Mouse (Mus musculus) urinary bladder, postnatal 4 days (tissue): ENCODE results near the gene Tinagl1.

ENCODE experiments used
- DNase-seq, 2 experiments: peaks; one replicate each; pipeline ENCODE4 v3.0.0; 2021 to 2022; ENCODE audit warnings: low spot score in 2 of 2

The Tinagl1 gene

DNA sequence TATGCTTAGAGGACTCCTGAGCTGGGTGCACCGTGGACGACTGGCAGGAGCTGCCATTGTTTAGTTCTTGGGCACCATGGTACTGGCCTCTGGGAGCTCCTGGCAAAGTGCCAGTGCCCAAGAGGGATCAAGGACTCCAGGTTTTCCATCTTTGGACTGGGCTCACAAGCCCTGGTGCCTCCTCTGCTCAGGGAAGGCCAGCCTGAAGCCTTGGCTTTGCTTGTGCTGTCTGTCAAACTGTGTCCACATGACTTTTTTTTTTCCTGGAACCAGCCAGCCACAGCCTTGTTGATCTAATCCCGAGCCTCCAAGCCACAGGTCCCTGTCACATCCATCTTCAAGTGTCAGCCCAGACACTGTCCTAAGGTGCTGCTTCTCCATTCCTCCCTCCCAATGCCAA is 33.1 kb downstream of the Tinagl1 start:
- no peak for DNase-seq

DNA sequence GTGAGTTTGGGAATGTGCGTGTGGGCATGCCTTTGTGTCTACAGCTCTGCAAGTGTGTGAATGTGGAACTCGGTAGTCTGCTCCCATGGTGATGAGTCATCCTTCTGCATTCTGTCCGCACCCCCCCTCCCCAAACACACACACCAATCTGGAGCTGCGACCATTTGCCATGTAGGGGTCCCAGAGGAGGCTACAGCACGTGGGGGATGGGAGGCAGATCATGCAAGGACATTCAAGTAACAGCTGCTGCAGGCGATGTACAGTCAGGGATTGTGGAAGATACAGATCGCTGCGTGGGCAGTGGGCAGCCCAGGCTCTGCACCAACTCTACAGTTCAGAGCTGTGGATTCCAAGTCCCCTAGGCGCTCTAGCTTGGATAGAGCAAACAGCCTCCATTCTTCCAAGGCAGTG is 33.9 kb downstream of the Tinagl1 start:
- no peak for DNase-seq

DNA sequence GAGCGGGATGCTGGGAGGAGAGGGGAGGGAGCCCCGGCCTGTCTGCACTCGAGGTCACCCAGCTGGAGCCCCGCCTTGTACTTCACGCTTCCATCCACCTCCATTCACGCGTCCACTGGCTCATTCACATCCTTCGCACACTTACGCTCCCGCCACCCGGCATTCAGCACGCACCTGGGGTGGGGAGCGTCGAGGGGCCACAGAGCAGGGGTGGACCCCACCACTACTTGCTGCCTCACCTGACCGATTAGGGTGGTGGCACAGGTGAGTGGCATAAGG is 35.8 kb downstream of the Tinagl1 start, which contains the start of gene Hcrtr1:
Gene Hcrtr1 (minus strand): TSS at position 146 of the 279 bp plus-strand sequence.
- no peak for DNase-seq

DNA sequence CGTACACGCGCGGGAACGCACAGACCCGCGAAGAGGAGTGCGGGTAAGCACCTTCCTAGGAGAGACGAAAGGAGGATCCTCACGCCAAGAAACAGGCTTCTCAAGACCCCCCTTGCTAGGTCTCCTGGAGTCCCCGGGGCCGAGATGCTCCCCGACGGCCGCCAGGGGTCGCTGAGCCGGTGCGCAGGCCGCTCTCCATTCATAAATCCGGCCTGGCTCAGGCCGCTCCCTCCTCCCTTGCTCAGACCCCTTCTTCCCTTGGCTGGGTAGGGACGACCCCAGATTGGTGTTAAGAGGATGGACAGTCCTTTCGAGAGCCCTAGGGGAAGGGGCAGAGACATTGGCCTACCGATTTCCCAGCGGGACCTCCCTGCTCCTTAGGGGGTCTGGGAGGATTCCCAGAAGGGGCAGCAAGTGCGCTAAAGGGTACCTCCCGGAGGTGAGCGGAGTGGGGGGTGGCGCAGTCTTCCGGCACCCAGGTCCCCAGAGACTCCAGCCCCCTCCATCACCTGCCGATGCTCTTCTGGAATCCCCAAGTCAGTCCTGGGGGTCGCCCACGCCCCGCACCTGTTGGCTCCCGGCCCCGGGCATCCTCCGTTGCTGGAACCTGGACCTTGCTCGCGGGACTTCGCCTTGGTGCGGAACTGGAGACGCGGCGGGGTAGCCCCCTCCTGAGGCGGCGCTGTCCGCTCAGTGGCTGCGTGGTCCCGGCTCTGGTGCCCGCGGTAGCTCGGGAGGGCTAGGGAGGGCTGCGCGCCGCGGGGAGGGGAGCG is 36.3 kb downstream of the Tinagl1 start:
- peak; percentile 65 to 77 for DNase-seq

DNA sequence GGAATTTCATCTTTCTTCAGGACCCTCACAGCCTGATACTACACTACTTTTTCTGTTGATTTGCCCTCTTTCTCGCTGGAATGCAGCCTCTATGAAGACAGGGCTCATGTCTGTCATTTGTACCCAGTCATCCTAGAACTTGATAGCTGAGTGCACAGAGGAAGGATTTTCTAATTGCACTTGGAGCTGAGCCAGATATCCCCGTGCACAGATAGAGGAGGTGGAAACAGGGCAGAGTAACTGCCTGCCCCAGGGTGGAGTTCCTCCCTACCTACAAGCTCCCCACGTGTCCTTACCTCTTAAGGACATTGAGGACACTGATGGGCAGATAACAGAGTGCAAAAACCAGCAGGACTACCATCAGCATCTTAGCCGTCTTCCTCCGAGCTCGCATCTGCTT is 41.5 kb downstream of the Tinagl1 start:
- DNase-seq = no peak

DNA sequence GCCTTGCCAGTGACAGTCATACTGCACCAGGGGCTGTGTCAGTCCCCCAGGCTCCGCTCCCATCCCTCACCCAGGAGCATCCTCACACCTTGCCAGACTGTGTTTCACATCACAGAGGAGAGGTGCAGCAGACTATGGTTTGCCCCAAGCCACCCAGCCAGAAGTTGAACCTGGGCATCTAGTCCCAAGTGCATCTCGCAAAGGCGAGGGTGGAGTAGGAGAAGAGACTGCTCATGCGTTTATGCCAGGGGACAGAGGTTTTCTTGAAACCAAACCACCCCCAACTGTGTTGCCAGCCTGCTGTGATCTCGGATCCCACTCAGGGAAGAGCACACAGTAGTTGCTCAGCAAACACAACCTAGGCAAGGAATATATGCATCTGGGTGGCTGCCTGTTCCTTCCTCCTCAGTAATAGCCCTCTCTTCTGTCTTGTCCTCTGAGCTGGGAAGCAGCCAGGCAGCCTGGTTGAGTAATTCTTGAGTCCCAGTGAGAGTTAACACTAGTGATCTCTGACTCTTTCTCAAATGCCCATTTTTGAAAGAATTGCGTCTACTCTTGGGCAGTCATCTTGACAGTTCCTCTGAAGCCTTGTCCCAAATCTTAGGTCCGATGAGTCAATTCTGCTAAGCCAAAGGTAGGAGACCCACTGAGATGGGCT is 43.3 kb downstream of the Tinagl1 start:
- DNase-seq = no peak

DNA sequence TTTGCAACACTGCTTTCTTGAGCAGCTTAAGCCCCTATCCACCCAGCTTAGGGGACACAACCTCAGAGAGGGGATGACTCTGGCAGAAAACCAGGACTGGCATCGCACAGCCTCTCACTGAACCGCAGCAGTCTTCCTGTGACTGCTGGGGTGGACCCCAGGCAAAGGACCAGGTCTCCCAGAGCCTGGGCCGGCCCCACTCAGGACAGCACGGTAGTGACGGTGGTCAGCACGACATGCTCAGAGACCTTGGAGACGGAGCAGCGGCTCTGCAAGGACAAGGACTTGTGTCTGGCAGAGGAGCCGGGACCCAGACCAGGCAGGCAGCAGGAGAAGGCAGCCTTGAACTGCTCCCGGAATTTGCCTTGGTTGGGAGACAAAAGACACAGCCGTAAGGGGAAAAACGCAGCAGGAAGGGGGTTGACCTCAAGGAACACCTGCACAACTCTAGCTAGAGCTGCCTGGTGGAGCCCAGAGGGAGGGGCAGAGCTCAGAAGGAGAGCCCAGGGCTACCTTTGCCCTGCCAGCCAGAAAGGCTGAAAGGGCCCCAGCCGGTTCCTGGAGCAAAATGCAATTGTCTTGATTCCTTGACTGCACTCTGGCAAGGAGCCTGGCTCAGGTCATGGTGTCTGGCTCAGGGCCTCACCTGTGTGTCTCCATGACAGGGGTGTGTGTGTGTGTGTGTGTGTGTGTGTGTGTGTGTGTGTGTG is 44.1 kb downstream of the Tinagl1 start:
- peak in 1 of 2 experiments; percentile 59 for DNase-seq

DNA sequence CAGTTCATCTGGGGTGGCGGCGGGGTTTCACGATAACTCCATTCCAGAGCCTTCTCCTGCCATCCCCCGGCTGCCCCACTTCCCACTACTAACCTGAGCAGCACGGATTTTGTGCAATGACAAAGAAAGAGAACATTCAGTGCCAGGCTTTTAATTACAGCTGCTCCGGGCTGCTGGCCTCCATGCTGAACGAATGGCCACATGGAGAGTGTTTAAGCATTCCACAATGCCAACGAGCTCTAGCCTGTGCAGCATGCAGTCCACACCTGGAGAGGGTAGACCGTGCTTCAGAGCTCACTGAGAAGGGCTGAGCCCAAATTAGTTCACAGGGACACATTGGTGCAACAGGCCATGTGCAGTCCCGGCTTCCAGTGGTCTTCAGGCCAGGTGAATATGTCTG is 44.8 kb downstream of the Tinagl1 start:
- no peak for DNase-seq

DNA sequence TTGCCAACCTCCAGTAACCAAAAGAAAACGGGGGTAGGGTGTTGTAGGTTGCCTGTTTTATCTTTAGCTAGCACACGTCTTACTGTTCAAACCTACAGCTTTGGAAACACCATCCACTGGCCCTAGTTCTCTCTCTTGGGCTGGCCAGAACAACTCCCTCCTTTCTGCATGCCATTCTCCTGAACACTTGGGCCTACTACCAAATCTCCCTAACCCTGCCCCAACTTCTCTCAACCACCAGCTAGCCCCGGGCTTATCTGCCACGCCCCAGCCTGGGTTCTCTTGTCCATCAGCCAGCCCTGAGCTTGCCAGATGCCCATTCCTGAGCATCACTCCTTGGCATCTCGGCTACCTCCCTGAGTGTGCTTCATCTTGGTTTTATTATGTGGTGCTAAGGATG is 46.0 kb downstream of the Tinagl1 start:
- no peak for DNase-seq

DNA sequence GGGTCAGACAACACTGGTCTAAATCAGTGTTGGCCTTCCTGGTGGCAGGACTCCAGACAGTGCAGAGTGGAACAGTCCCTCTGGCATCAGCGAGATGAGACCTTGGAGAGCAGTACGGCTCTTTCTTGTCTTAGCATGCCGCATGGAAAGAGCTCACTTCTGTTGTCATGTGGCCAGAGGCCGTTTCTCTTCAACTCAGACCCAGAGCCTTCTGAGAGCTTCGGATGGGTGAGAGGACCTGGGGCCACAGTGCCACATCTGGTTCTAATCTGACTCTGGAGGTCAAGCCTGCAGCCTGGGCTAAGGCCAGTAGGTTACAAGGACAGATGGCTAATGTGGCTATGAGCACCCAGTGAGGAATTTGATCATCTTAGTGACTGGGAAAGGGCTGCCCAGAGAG is 49.0 kb downstream of the Tinagl1 start:
- DNase-seq = no peak

DNA sequence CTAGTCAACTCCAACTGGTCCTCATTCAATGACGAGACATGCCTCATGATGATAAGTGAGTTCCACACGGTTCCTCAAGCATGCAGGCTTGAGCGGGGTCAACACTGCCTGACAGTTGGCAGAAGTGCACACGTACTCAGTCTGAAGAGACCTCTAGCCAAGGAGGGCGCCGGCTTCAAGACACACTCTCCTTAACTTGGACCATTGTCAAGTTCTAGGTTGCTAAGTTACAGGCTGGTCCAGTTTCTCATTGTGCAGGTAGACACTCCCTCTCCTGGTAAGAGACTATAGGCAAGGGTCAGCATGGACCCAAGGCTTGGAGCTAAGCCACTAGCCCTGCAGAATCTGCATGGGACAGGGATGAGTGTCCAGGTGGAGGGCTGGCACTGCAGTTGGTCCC is 49.8 kb downstream of the Tinagl1 start:
- DNase-seq = no peak

DNA sequence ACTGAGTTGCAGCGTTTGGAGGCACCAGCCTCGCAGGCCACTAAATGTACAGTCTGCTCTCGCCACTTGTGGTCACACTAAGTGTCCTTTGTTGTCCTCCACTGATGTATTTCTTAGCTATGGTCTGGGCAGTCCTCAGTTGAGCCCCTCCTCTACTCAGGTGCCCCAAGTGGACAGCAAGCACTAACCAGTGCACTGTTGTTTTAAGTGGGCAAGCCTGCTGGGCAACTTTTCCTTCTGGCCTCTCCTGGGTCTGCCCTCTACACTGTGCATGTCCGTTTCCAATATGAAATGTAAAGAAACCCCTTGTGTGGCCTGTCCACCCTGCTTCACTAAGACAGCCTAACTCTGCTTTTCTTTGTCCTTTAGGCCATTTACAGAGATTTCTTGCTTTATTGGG is 50.8 kb downstream of the Tinagl1 start:
- DNase-seq = no peak

DNA sequence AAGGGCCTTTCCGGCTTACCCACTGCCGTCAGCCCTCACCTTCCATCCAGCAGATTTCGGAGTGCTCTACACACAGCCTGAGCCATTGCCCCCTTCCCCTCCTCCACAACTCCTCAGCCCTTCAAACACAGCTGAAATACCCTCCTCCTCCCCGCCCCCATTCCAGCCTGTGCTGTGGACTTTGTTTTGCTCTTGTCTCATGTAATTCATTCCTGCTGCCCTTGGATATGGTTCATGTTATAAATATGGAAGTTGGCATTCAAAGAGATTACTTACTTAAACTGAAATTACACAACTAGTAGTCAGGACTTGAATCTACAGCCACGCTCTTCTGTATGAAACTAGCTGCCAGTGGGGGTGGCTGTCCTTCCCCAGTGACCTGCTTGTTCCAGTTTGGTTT is 51.9 kb downstream of the Tinagl1 start:
- no peak for DNase-seq

DNA sequence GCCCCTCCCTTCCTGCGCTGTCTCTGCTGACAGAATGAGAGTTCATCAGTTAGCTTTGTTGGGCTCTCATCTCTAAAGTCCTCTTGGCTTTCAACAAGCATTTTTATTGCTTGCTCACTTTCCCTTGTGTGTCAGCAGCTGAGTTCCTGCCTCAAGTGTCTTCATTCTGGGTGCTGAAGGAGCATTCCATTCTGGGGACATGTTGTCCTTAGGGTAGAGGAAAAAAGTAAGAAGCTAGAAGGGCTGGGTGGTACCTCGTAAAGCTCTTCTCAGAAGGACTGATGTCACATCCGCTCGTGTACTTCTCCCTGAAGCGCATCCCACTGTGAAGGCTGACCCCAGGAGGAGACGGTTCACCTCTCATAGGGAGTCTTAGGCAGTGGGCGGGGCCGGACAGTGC is 53.4 kb downstream of the Tinagl1 start:
- no peak for DNase-seq

DNA sequence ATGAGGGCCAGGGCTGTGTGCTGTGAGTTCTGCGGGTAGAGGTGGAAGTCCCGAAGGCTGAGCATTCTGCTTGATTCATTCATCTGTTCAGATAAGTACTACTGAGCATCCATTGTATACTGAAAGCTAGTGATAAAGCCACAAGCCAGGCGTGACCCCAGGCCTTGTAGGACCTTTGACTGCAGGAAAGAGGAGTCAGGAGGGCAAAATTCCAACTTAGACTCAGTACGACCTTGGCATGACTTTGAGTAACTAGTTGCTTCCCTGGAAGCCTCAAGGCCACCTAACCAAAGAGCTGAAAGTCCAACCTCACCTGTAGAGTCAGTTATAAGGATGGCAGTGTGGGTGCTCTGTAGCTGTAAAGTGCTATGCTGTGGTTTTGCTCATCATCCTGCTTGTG is 54.2 kb downstream of the Tinagl1 start:
- no peak for DNase-seq
